Mouse (Mus musculus) 3T3-L1 (cell line): ENCODE measurements around the gene Gm49450.
A peak's percentile ranks its signal among the peaks of the same experiment; 100 is the strongest.

Source experiments
- DNase-seq: peaks from one replicate; pipeline ENCODE4 v3.0.0-alpha.2; 2015; ENCODE audit warnings: low read depth, low spot score

Gene Gm49450

GRCm38 (mm10) chr15:98953401-98954356 lies at the start of gene Gm49450, which contains the start of gene Tuba1a:
Gm49450 (minus strand) TSS chr15:98953551.
Tuba1a (minus strand) TSS chr15:98953703.
- peak; percentile 100 for DNase-seq

GRCm38 (mm10) chr15:99001451-99001931 lies 48.1 kb upstream of the Gm49450 start:
- no peak for DNase-seq

- DNase-seq = peak; percentile 83
Measured at GRCm38 (mm10) chr15:99000535-99001283, 47.4 kb upstream of the Gm49450 start.

GRCm38 (mm10) chr15:98998775-98999157 lies 45.4 kb upstream of the Gm49450 start:
- peak; percentile 58 for DNase-seq

GRCm38 (mm10) chr15:98997938-98998774 lies 44.8 kb upstream of the Gm49450 start:
- no peak for DNase-seq

GRCm38 (mm10) chr15:98996840-98997239 lies 43.5 kb upstream of the Gm49450 start:
- no peak for DNase-seq

GRCm38 (mm10) chr15:98994957-98995520 lies 41.7 kb upstream of the Gm49450 start:
- no peak for DNase-seq

- peak; percentile 98 for DNase-seq
Measured at GRCm38 (mm10) chr15:98993865-98994264, 40.5 kb upstream of the Gm49450 start.

- DNase-seq = peak; percentile 95
Measured at GRCm38 (mm10) chr15:98993093-98993793, 39.9 kb upstream of the Gm49450 start.

GRCm38 (mm10) chr15:98992086-98992912 lies 38.9 kb upstream of the Gm49450 start:
- DNase-seq = peak; percentile 77

- DNase-seq = no peak
Measured at GRCm38 (mm10) chr15:98991540-98992050, 38.2 kb upstream of the Gm49450 start.

- DNase-seq = no peak
Measured at GRCm38 (mm10) chr15:98990669-98991539, 37.6 kb upstream of the Gm49450 start.

- no peak for DNase-seq
Measured at GRCm38 (mm10) chr15:98989701-98990430, 36.5 kb upstream of the Gm49450 start.

GRCm38 (mm10) chr15:98988787-98989186 lies 35.4 kb upstream of the Gm49450 start:
- no peak for DNase-seq

- no peak for DNase-seq
Measured at GRCm38 (mm10) chr15:98987661-98988181, 34.4 kb upstream of the Gm49450 start.

- DNase-seq = peak; percentile 79
Measured at GRCm38 (mm10) chr15:98987077-98987630, 33.8 kb upstream of the Gm49450 start.
